In genomic region chr15:85867696-85868095, GRCm38 (mm10) we compare ENCODE assay signal across 8 mouse cellular contexts. TPM values are rescaled to one million over a fixed set of nuclear protein-coding genes. Genes with fewer than 3 reads are reported as not detected.
DNase-seq lines count a peak whose midpoint lies in the region; ATAC-seq and TF ChIP-seq lines count a peak whose summit lies in the region.
"Had no signal": no experiment of that assay in that cellular context is flagged by ENCODE, and none has a peak within 500 bp of the region (broad histone marks: within the 10 kb centered on the region; RNA-seq: fewer than 3 reads in every experiment).

No protein-coding gene starts in this region.

- DNase-seq in G1E (ENCODE audit: low spot score) = peak; percentile 63
- peak; percentile 74 to 84 for DNase-seq in adrenal gland, postnatal 36 days
- peak; percentile 73 for DNase-seq in embryonic facial prominence, embryonic 14.5 days (ENCODE audit: low spot score)
- DNase-seq in heart, embryonic 10.5 days (ENCODE audit: low spot score) = peak; percentile 83
- peak; percentile 72 to 79 for DNase-seq in layer of hippocampus, postnatal 10 days (ENCODE audit: low spot score in 2 of 2)
- DNase-seq in lung, postnatal 14 days = peak; percentile 81
- DNase-seq in right cerebral cortex, postnatal 4 days = peak; percentile 51

- peaks cover 98% of the 10 kb centered on the region for H3K36me3 ChIP-seq in G1E (replicated peaks)
- H3K36me3 ChIP-seq in embryonic facial prominence, embryonic 14.5 days (ENCODE audit: control insufficient read depth, insufficient read depth, low read length) = peaks cover 80% of the 10 kb centered on the region
- H3K36me3 ChIP-seq in heart, embryonic 10.5 days = peaks cover 99% of the 10 kb centered on the region

- peaks cover 57% of the 10 kb centered on the region for H3K4me1 ChIP-seq in G1E (ENCODE audit: insufficient read depth, low read depth, low read length)
- no peaks in the 10 kb centered on the region for H3K4me1 ChIP-seq in embryonic facial prominence, embryonic 14.5 days (ENCODE audit: control insufficient read depth, insufficient read depth, low read length)
- no peaks in the 10 kb centered on the region for H3K4me1 ChIP-seq in heart, embryonic 10.5 days
- H3K4me1 ChIP-seq: limb, embryonic 13.5 days had no signal

- no peak overlapping the region for H3K4me3 ChIP-seq in G1E (ENCODE audit: low read depth, low read length)
- H3K4me3 ChIP-seq in embryonic facial prominence, embryonic 14.5 days (ENCODE audit: low read depth, low read length) = no peak overlapping the region
- no peak overlapping the region for H3K4me3 ChIP-seq in heart, embryonic 10.5 days
- H3K4me3 ChIP-seq: limb, embryonic 13.5 days had no signal

- H3K4me2 ChIP-seq in embryonic facial prominence, embryonic 14.5 days (ENCODE audit: low read depth, low read length) = no peak overlapping the region
- H3K4me2 ChIP-seq: limb, embryonic 13.5 days had no signal

- H3K9me3 ChIP-seq in G1E (replicated peaks) = no peaks in the 10 kb centered on the region
- no peaks in the 10 kb centered on the region for H3K9me3 ChIP-seq in embryonic facial prominence, embryonic 14.5 days (ENCODE audit: control insufficient read depth, low read length)
- H3K9me3 ChIP-seq in heart, embryonic 10.5 days = no peaks in the 10 kb centered on the region
- H3K9me3 ChIP-seq: limb, embryonic 13.5 days had no signal

- H3K27me3 ChIP-seq in G1E (ENCODE audit: insufficient read depth, low read length) = no peaks in the 10 kb centered on the region
- H3K27me3 ChIP-seq in embryonic facial prominence, embryonic 14.5 days (replicated peaks; ENCODE audit: control insufficient read depth, insufficient read depth, low read length) = no peaks in the 10 kb centered on the region
- no peaks in the 10 kb centered on the region for H3K27me3 ChIP-seq in heart, embryonic 10.5 days (ENCODE audit: insufficient read depth, poor library complexity, severe bottlenecking)
- H3K27me3 ChIP-seq: limb, embryonic 13.5 days had no signal

- H3K9ac ChIP-seq in embryonic facial prominence, embryonic 14.5 days (ENCODE audit: low read depth, low read length) = no peak overlapping the region
- H3K9ac ChIP-seq: limb, embryonic 13.5 days had no signal

- TF ChIP-seq CTCF in G1E (IDR thresholded peaks at IDR 0.05; ENCODE audit: low read depth, low read length) = peak; percentile 95

- peak; percentile 62; the same call in 1 of the 2 replicates for ATAC-seq in G1E (ENCODE audit: extremely low read depth, insufficient number of reproducible peaks, low FRiP score, poor library complexity, severe bottlenecking)
- ATAC-seq in embryonic facial prominence, embryonic 14.5 days (ENCODE audit: low read depth) = no peak

- H3K27ac ChIP-seq in embryonic facial prominence, embryonic 14.5 days (replicated peaks; ENCODE audit: low read depth, low read length) = no peak overlapping the region
- H3K27ac ChIP-seq in heart, embryonic 10.5 days = no peak overlapping the region
- H3K27ac ChIP-seq: limb, embryonic 13.5 days had no signal

- WGBS in embryonic facial prominence, embryonic 14.5 days = 47% methylated on average over 6 of the region's 6 CpGs
- WGBS in heart, embryonic 10.5 days = 59% methylated on average over 6 of the region's 6 CpGs

RNA-seq across cellular contexts. Expression of gene Gtse1, which starts 8.2 kb away (rescaled TPM):
- total RNA-seq in G1E (2014; fragmentation: Nextera tagmentation) (50.6 and 54.3 TPM in 2 replicates), G1E (2017) (26.3 TPM in 2 replicates)
- 92.1 and 99.4 TPM in 2 replicates for polyA plus RNA-seq in G1E (2012)
- 1 to 10 TPM; 1.1 to 1.6 TPM for total RNA-seq in adrenal gland, postnatal 36 days (2021)
- polyA plus RNA-seq in embryonic facial prominence, embryonic 14.5 days (2014; fragmentation: Nextera tagmentation; extraction: Ambion mirVana) = 18.9 and 19.6 TPM in 2 replicates
- polyA plus RNA-seq in heart, embryonic 10.5 days (2016; fragmentation: Nextera tagmentation; extraction: Ambion mirVana) = 40.0 and 40.6 TPM in 2 replicates
- 1 to 10 TPM; 1.9 to 2.3 TPM for total RNA-seq in layer of hippocampus, postnatal 10 days (2021)

RNA-seq across cellular contexts. Expression of gene Trmu, which starts 11.4 kb away (rescaled TPM):
- total RNA-seq in G1E (2014; fragmentation: Nextera tagmentation) = 10.6 and 21.2 TPM in 2 replicates
- total RNA-seq in G1E (2017) = 28.6 and 30.5 TPM in 2 replicates
- polyA plus RNA-seq in G1E (2012) = 41.1 TPM in 2 replicates
- 10 to 100 TPM; 22.7 to 24.2 TPM for total RNA-seq in adrenal gland, postnatal 36 days (2021)
- polyA plus RNA-seq in embryonic facial prominence, embryonic 14.5 days (2014; fragmentation: Nextera tagmentation; extraction: Ambion mirVana) = 32.4 and 32.7 TPM in 2 replicates
- polyA plus RNA-seq in heart, embryonic 10.5 days (2016; fragmentation: Nextera tagmentation; extraction: Ambion mirVana) = 34.4 and 36.5 TPM in 2 replicates
- 10 to 100 TPM; 35.6 to 44.8 TPM for total RNA-seq in layer of hippocampus, postnatal 10 days (2021)

RNA-seq across cellular contexts. Expression of gene Ttc38, which starts 35.6 kb away (rescaled TPM):
- total RNA-seq in G1E (2014; fragmentation: Nextera tagmentation) = 1.6 and 1.7 TPM in 2 replicates
- 3.2 and 5.2 TPM in 2 replicates for total RNA-seq in G1E (2017)
- 1.5 and 2.3 TPM in 2 replicates for polyA plus RNA-seq in G1E (2012)
- total RNA-seq in adrenal gland, postnatal 36 days (2021) = 10 to 100 TPM; 17.0 to 21.4 TPM
- 5.0 and 6.1 TPM in 2 replicates for polyA plus RNA-seq in embryonic facial prominence, embryonic 14.5 days (2014; fragmentation: Nextera tagmentation; extraction: Ambion mirVana)
- polyA plus RNA-seq in heart, embryonic 10.5 days (2016; fragmentation: Nextera tagmentation; extraction: Ambion mirVana) = 2.6 and 3.5 TPM in 2 replicates
- total RNA-seq in layer of hippocampus, postnatal 10 days (2021) = 1 to 10 TPM; 6.1 to 6.4 TPM

RNA-seq across cellular contexts. Expression of gene Pkdrej, which starts 46.2 kb away (rescaled TPM):
- not detected in 2 replicates for total RNA-seq in G1E (2014; fragmentation: Nextera tagmentation)
- 0.06 and 0.11 TPM in 2 replicates for total RNA-seq in G1E (2017)
- not detected in 2 replicates for polyA plus RNA-seq in G1E (2012)
- total RNA-seq in adrenal gland, postnatal 36 days (2021) = under 1 TPM; 0.20 to 0.26 TPM
- polyA plus RNA-seq in embryonic facial prominence, embryonic 14.5 days (2014; fragmentation: Nextera tagmentation; extraction: Ambion mirVana) = 0.26 and 0.31 TPM in 2 replicates
- 0.05 and 0.13 TPM in 2 replicates for polyA plus RNA-seq in heart, embryonic 10.5 days (2016; fragmentation: Nextera tagmentation; extraction: Ambion mirVana)
- total RNA-seq in layer of hippocampus, postnatal 10 days (2021) = under 1 TPM; 0.42 to 0.43 TPM

RNA-seq across cellular contexts. Expression of gene Cdpf1, which starts 56.2 kb away (rescaled TPM):
- total RNA-seq in G1E (2014; fragmentation: Nextera tagmentation) = 9.7 and 14.7 TPM in 2 replicates
- 10.9 and 11.6 TPM in 2 replicates for total RNA-seq in G1E (2017)
- 7.2 and 14.7 TPM in 2 replicates for polyA plus RNA-seq in G1E (2012)
- total RNA-seq in adrenal gland, postnatal 36 days (2021) = 10 to 100 TPM; 15.3 to 27.0 TPM
- polyA plus RNA-seq in embryonic facial prominence, embryonic 14.5 days (2014; fragmentation: Nextera tagmentation; extraction: Ambion mirVana) = 30.6 and 33.4 TPM in 2 replicates
- polyA plus RNA-seq in heart, embryonic 10.5 days (2016; fragmentation: Nextera tagmentation; extraction: Ambion mirVana) = 50.9 and 54.2 TPM in 2 replicates
- 10 to 100 TPM; 25.7 to 26.5 TPM for total RNA-seq in layer of hippocampus, postnatal 10 days (2021)

Comparison
In these comparisons a context has a peak if more than half of its experiments do, and no peak if none do; other contexts are left out.
1. RNA of gene Gtse1, which starts 8.2 kb away (total RNA-seq): 26.3 to 54.3 TPM in G1E; 1.9 to 2.3 TPM in layer of hippocampus, postnatal 10 days and 1.1 to 1.6 TPM in adrenal gland, postnatal 36 days; every median in the first group is over 4 times any median in the second.
2. Peak in every context shown above with its lines, with median percentiles within 50 percentile points of each other: DNase-seq.